Comparison of ENCODE assay signal across 9 mouse cellular contexts in genomic region chr6:142524635-142525308, GRCm38 (mm10). TPM values are rescaled to one million over a fixed set of nuclear protein-coding genes. Genes with fewer than 3 reads are reported as not detected.
A peak's percentile ranks its signal among the peaks of the same experiment; 100 is the strongest.
DNase-seq lines count a peak whose midpoint lies in the region; ATAC-seq and TF ChIP-seq lines count a peak whose summit lies in the region.
"Had no signal": no experiment of that assay in that cellular context is flagged by ENCODE, and none has a peak within 500 bp of the region (broad histone marks: within the 10 kb centered on the region; RNA-seq: fewer than 3 reads in every experiment).

No protein-coding gene starts in this region.

- peak; percentile 93 for TF ChIP-seq CTCF in forebrain, postnatal 0 days (IDR thresholded peaks at IDR 0.05; ENCODE audit: low read depth)

- H3K27me3 ChIP-seq in forebrain, postnatal 0 days (ENCODE audit: insufficient read depth, low read length) = no peaks in the 10 kb centered on the region
- H3K27me3 ChIP-seq in hindbrain, embryonic 10.5 days (ENCODE audit: insufficient read depth, poor library complexity, severe bottlenecking) = no peaks in the 10 kb centered on the region

- ATAC-seq in forebrain, postnatal 0 days = peak; percentile 87

- DNase-seq in kidney, adult 18-20 months = peak; percentile 78
- no peak for DNase-seq in kidney, adult 11 months
- peak; percentile 50 for DNase-seq in c-Kit-positive CD71-negative TER-119-negative erythroid progenitor cells, embryonic 14.5 days (ENCODE audit: low read depth)
- DNase-seq in forebrain, postnatal 0 days = peak; percentile 87
- peak; percentile 71 for DNase-seq in hindbrain, embryonic 10.5 days (ENCODE audit: low spot score)
- peak; percentile 83 to 85 for DNase-seq in layer of hippocampus, postnatal 10 days (ENCODE audit: low spot score in 2 of 2)
- peak; percentile 49 to 76 for DNase-seq in lung, postnatal 4 days
- DNase-seq in right cerebral cortex, postnatal 4 days = peak; percentile 80

- H3K36me3 ChIP-seq in forebrain, postnatal 0 days (ENCODE audit: insufficient read depth) = no peaks in the 10 kb centered on the region
- H3K36me3 ChIP-seq in hindbrain, embryonic 10.5 days = no peaks in the 10 kb centered on the region

- no peak overlapping the region for H3K27ac ChIP-seq in forebrain, postnatal 0 days (ENCODE audit: low read depth, low read length)
- no peak overlapping the region for H3K27ac ChIP-seq in hindbrain, embryonic 10.5 days

- H3K4me1 ChIP-seq in forebrain, postnatal 0 days (ENCODE audit: insufficient read depth) = no peaks in the 10 kb centered on the region
- H3K4me1 ChIP-seq in hindbrain, embryonic 10.5 days (replicated peaks) = no peaks in the 10 kb centered on the region

- H3K9me3 ChIP-seq in forebrain, postnatal 0 days (ENCODE audit: low read length) = no peaks in the 10 kb centered on the region
- no peaks in the 10 kb centered on the region for H3K9me3 ChIP-seq in hindbrain, embryonic 10.5 days
- H3K9me3 ChIP-seq: megakaryocyte, embryonic 14.5 days had no signal

- H3K9ac ChIP-seq in forebrain, postnatal 0 days = no peak overlapping the region

- 5% methylated on average over 4 of the region's 4 CpGs for WGBS in forebrain, postnatal 0 days
- 14% methylated on average over 4 of the region's 4 CpGs for WGBS in hindbrain, embryonic 10.5 days

- no peak overlapping the region for H3K4me2 ChIP-seq in forebrain, postnatal 0 days (ENCODE audit: low read depth)

- H3K4me3 ChIP-seq in forebrain, postnatal 0 days (ENCODE audit: low read depth, low read length) = no peak overlapping the region
- H3K4me3 ChIP-seq in hindbrain, embryonic 10.5 days = no peak overlapping the region
- H3K4me3 ChIP-seq: megakaryocyte, embryonic 14.5 days had no signal

RNA-seq across cellular contexts. Expression of gene Ldhb, which starts 17.0 kb away (rescaled TPM):
- 158 and 164 TPM in 2 replicates for total RNA-seq in forebrain, postnatal 0 days (2014; rRNA removed)
- polyA plus RNA-seq in forebrain, postnatal 0 days (2015; fragmentation: Nextera tagmentation; extraction: Ambion mirVana) = 426 and 454 TPM in 2 replicates
- polyA plus RNA-seq in hindbrain, embryonic 10.5 days (2016; fragmentation: Nextera tagmentation; extraction: Ambion mirVana) = 366 and 416 TPM in 2 replicates
- total RNA-seq in layer of hippocampus, postnatal 10 days (2021) = 100 to 1,000 TPM; 323 to 334 TPM

RNA-seq across cellular contexts. Expression of gene Kcnj8, which starts 46.6 kb away (rescaled TPM):
- total RNA-seq in forebrain, postnatal 0 days (2014; rRNA removed) = 8.8 and 10.0 TPM in 2 replicates
- 8.2 and 8.9 TPM in 2 replicates for polyA plus RNA-seq in forebrain, postnatal 0 days (2015; fragmentation: Nextera tagmentation; extraction: Ambion mirVana)
- 0.70 and 2.4 TPM in 2 replicates for polyA plus RNA-seq in hindbrain, embryonic 10.5 days (2016; fragmentation: Nextera tagmentation; extraction: Ambion mirVana)
- total RNA-seq in layer of hippocampus, postnatal 10 days (2021) = 1 to 10 TPM; 4.6 to 5.0 TPM

RNA-seq across cellular contexts. Expression of gene Gys2, which starts 51.9 kb away (rescaled TPM):
- total RNA-seq in forebrain, postnatal 0 days (2014; rRNA removed) = not detected in 2 replicates
- 0.23 TPM in 1 of 2 replicates, not detected in the other for polyA plus RNA-seq in forebrain, postnatal 0 days (2015; fragmentation: Nextera tagmentation; extraction: Ambion mirVana)
- 0.08 TPM in 1 of 2 replicates, not detected in the other for polyA plus RNA-seq in hindbrain, embryonic 10.5 days (2016; fragmentation: Nextera tagmentation; extraction: Ambion mirVana)
- not detected for total RNA-seq in layer of hippocampus, postnatal 10 days (2021)
